Mouse (Mus musculus): ENCODE results near the gene Ntrk3.

GRCm38 (mm10) chr7:78519689-78520088 lies 218.1 kb downstream of the Ntrk3 start:
- TF ChIP-seq CTCF (IDR thresholded peaks at IDR 0.05; ENCODE audit: low read depth, low read length) (no peak), POLR2A (IDR thresholded peaks at IDR 0.05; ENCODE audit: extremely low read depth, insufficient read depth, low read length) (no peak)

Measured in liver, adult 2 months (tissue).